In genomic region chr4:82856986-82857385, GRCm38 (mm10) we compare ENCODE assay signal across 23 mouse cellular contexts. TPM values are rescaled to one million over a fixed set of nuclear protein-coding genes. Genes with fewer than 3 reads are reported as not detected.
"Had no signal": no experiment of that assay in that cellular context is flagged by ENCODE, and none has a peak within 500 bp of the region (broad histone marks: within the 10 kb centered on the region; RNA-seq: fewer than 3 reads in every experiment).

No protein-coding gene starts in this region.

- H3K9ac ChIP-seq: midbrain, embryonic 12.5 days; neural tube, embryonic 13.5 days; neural tube, embryonic 15.5 days had no signal

- H3K4me3 ChIP-seq: midbrain, embryonic 12.5 days; myocyte; neural tube, embryonic 13.5 days; neural tube, embryonic 15.5 days had no signal

- H3K27me3 ChIP-seq: midbrain, embryonic 12.5 days; neural tube, embryonic 13.5 days; neural tube, embryonic 15.5 days had no signal

- H3K4me2 ChIP-seq: lung, embryonic 14.5 days; midbrain, embryonic 12.5 days; neural tube, embryonic 13.5 days; neural tube, embryonic 15.5 days had no signal

- H3K9me3 ChIP-seq: midbrain, embryonic 12.5 days; neural tube, embryonic 13.5 days; neural tube, embryonic 15.5 days had no signal

- DNase-seq: lung, adult 18-20 months; lung, embryonic 14.5 days; lung, postnatal 10 days; lung, postnatal 4 days; midbrain, embryonic 14.5 days; retina, postnatal 1 day; right cerebral cortex, adult 18-20 months; right cerebral cortex, postnatal 25 days; right cerebral cortex, postnatal 4 days; spleen, adult 18-20 months; thymus, adult 18-20 months; thymus, postnatal 14 days; thymus, postnatal 36 days had no signal

- H3K27ac ChIP-seq: midbrain, embryonic 12.5 days; neural tube, embryonic 13.5 days; neural tube, embryonic 15.5 days had no signal

- ATAC-seq: midbrain, embryonic 16.5 days had no signal

- H3K36me3 ChIP-seq: midbrain, embryonic 12.5 days; neural tube, embryonic 13.5 days; neural tube, embryonic 15.5 days had no signal

RNA-seq across cellular contexts. Expression of gene Cer1, which starts 28.0 kb away (rescaled TPM):
- total RNA-seq: megakaryocyte, adult 5-6 weeks; megakaryocyte-erythroid progenitor cell, adult 5-6 weeks had no signal
- polyA plus RNA-seq: midbrain, embryonic 12.5 days; midbrain, embryonic 14.5 days; midbrain, embryonic 16.5 days; myocyte; small intestine, adult 2 months; stomach, embryonic 14.5 days; thymus, postnatal 0 days had no signal
